Mouse (Mus musculus) forebrain, embryonic 10.5 days (tissue): ENCODE measurements around the gene Ppef2. TPM values are rescaled to one million over a fixed set of nuclear protein-coding genes. Genes with fewer than 3 reads are reported as not detected.
"Not testable (repeated sequence)": the region's sequence is repeated elsewhere in the genome, so short reads cannot be mapped to it uniquely, and the experiment has no call there.

Experiments used
- DNase-seq: peaks from one replicate; pipeline ENCODE4 v3.0.0-alpha.2; 2017; ENCODE audit warnings: low spot score; ENCODE audit errors: extremely low spot score
- H3K27ac ChIP-seq: fragments of 300-500 bp; sonication (generic); 2 replicates; pipeline ENCODE4 v1.5.1; 2016; ENCODE audit warnings: mild to moderate bottlenecking
- H3K27me3 ChIP-seq: fragments of 300-500 bp; sonication (generic); 2 replicates; pipeline ENCODE4 v1.6.1; 2016; ENCODE audit warnings: mild to moderate bottlenecking; ENCODE audit not compliant: poor library complexity, severe bottlenecking
- H3K36me3 ChIP-seq: fragments of 300-500 bp; sonication (generic); replicated peaks from 2 replicates; pipeline ENCODE4 v1.6.1; 2016; ENCODE audit warnings: mild to moderate bottlenecking, moderate library complexity
- H3K4me1 ChIP-seq: fragments of 300-500 bp; sonication (generic); 2 replicates; pipeline ENCODE4 v1.6.1; 2016
- H3K4me3 ChIP-seq: fragments of 300-500 bp; sonication (generic); 2 replicates; pipeline ENCODE4 v1.5.1; 2016; ENCODE audit warnings: mild to moderate bottlenecking, moderate library complexity
- H3K9me3 ChIP-seq: fragments of 300-500 bp; sonication (generic); 2 replicates; pipeline ENCODE4 v1.6.1; 2016; ENCODE audit warnings: mild to moderate bottlenecking, moderate library complexity
- WGBS: fragments of 180-500 bp; shearing (Covaris S2); methylation state at CpG from one replicate; pipeline ENCODE4 v1.1.7; 2016; 5-methylcytosine and 5-hydroxymethylcytosine counted together
- polyA plus RNA-seq: library from polyadenylated mRNA; unstranded; fragments of >200 nt; fragmentation: Nextera tagmentation; extraction: Ambion mirVana; gene quantifications from 2 replicates; pipeline ENCODE4 v1.2.1, GENCODE M21; 2016

Ppef2 gene
- polyA plus RNA-seq, 1 experiment from 2014 or later = not detected

DNA sequence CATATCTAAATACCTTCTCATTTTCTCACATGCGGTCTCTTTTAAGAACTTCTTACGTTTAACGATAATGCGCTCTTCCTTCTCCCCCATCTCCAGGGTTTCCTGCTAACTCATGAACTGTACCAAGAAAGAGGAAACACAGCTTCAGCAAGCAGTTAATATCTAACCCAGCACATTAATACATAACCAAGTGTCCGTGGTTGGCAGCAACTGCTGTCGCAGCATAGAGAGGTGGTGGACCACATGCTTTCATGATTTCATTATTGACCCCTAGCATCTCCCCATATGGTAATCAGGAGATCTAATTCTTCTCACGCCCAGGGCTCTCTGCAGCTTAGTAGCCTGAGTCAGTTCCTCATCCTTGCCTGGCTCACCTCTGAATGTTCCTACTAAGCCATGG is 50.9 kb downstream of the Ppef2 start:
- 95% methylated on average over 7 of the region's 7 CpGs for WGBS
- peaks cover 43% of the 10 kb centered on the region for H3K36me3 ChIP-seq
- no peak overlapping the region for H3K4me3 ChIP-seq
- no peak for DNase-seq
- H3K9me3 ChIP-seq = no peaks in the 10 kb centered on the region
- no peaks in the 10 kb centered on the region for H3K27me3 ChIP-seq
- no peak overlapping the region for H3K27ac ChIP-seq
- H3K4me1 ChIP-seq = no peaks in the 10 kb centered on the region

DNA sequence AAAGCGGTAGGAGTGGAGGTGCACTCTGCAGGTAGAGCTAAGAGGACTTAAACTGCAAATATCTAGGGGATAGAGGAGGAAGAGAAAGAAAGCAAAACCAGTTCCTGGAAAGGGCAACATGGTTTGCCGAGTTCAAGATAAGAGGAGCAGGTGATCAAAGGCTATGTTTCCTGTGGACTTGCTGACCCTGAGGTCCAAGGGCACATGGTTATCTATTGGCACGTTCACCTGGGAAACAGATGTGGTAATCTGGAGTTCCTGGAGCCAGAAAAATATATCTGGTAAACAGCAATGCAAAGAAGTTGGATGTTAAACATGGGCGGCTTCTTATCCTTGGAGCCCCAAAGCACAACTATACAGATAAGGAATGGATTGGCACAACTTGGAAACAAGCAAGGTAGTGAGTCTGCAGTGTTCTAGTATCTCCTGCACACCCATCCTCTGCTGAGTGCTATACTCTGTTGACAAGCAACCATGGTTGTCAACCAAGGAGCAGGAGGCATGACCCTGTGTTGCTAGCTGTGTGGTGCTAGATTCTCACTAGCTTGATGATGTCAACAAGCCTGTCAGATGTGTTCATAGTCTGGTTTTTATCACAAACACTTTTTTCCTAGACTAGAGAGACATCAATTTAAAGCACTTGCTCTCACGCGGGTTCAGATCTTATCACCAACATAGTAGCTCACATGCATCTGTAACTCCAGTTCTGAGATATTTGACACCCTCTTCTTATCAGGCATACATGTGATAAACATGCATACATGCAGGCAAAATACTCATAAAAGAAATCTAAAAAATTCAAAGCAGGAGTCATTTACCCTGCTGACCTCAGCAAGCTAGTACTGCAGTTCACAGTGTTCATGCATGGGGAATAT is 51.7 kb downstream of the Ppef2 start:
- Histone ChIP-seq H3K4me1 (no peaks in the 10 kb centered on the region), H3K9me3 (no peaks in the 10 kb centered on the region), H3K36me3 (peaks cover 51% of the 10 kb centered on the region), H3K27ac (no peak overlapping the region), H3K27me3 (no peaks in the 10 kb centered on the region), H3K4me3 (no peak overlapping the region)
- no peak for DNase-seq
- WGBS = 93% methylated on average over 6 of the region's 6 CpGs

DNA sequence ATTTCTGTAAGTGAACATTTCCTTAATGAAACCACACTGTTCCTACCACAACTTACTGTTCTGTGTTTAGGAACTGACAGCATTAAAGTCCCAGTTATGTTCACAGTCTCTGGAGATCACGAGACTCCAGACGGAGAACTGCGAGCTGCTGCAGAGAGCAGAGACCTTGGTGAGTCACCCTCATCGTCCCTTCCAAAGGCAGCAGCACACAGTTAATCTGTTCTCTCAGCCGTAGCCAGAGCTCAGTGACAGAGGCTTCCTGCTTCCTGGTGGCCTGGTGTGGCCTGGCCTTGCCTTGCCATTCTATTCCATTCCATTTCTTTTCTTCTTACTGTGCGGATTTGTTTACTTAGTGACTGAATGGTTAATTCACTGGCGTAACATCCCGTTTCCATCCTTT is 57.8 kb downstream of the Ppef2 start:
- H3K9me3 ChIP-seq = no peaks in the 10 kb centered on the region
- no peak for DNase-seq
- H3K36me3 ChIP-seq = peaks cover 96% of the 10 kb centered on the region
- 88% methylated on average over 8 of the region's 8 CpGs for WGBS
- H3K4me1 ChIP-seq = no peaks in the 10 kb centered on the region
- no peak overlapping the region for H3K27ac ChIP-seq
- H3K4me3 ChIP-seq = no peak overlapping the region
- no peaks in the 10 kb centered on the region for H3K27me3 ChIP-seq

DNA sequence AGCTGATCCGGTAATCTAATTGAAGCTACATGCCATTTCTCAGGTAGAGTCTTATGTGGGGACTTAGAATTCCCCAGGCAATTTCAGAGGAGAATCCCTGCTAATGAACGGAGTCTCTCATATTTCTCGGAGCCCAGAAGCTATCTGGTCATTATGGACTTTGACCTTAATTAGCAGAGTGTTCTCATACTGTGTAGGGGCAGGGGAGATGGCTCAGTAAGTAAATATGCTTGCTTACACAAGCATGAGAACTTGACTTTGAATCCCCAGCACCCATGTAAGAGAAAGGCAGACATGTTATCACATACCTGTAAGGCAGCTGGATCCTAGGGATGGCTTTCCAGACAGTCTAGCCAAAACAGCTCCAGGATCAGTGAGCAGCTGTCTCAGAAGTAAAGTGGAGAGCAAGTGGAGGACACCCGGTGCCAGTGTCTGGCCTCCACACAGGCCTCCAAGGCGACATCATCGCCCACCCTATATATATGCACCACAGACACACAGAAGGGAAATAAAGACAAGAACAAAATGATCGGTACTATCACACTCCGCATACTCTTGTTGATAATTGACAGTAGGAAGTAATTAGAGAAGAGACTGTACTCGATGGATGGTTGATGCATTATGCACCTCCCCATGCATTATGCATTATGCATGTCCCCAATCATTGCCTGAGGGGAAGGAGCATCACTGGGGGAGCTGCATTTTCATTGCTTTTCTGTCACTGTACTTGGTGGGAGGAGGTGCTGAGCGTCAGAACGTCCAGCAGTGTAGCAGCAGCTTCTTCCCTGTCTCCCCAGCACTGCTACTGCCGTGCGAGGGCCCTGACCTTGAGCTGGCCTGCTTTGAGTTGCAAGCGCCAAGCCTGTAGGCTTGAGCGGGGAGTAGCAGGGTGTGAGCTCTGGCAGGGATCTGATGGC is 58.9 kb downstream of the Ppef2 start:
- WGBS = 92% methylated on average over 15 of the region's 15 CpGs
- no peak overlapping the region for H3K27ac ChIP-seq
- DNase-seq = no peak

DNA sequence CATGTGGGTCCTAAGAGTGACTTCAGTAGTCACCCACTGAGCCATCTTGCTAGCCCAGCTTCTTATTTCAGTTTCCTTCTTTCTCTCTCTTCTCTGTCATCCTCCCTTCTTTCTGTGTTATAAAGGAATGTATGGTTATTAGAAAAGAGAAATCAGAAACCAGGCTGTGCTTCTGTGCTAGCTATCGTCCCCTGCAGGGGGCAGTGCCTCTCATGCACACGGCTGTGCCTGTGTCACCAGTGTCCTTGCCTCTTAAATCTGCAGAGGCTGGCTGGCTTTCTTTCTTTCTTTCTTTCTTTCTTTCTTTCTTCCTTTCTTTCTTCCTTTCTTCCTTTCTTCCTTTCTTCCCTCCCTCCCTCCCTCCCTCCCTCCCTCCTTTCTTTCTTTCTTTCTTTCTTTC is 60.4 kb downstream of the Ppef2 start:
- not testable (repeated sequence) for H3K9me3 ChIP-seq, H3K4me1 ChIP-seq, H3K27me3 ChIP-seq, DNase-seq, H3K27ac ChIP-seq, H3K4me3 ChIP-seq
- H3K36me3 ChIP-seq = peaks cover 89% of the 10 kb centered on the region
- WGBS = 64% methylated on average over 2 of the region's 2 CpGs

More for the DNA sequence above, 58.9 kb downstream of the Ppef2 start:
- H3K4me1 ChIP-seq = no peaks in the 10 kb centered on the region
- no peak overlapping the region for H3K4me3 ChIP-seq
- H3K27me3 ChIP-seq = no peaks in the 10 kb centered on the region
- peaks cover 96% of the 10 kb centered on the region for H3K36me3 ChIP-seq
- no peaks in the 10 kb centered on the region for H3K9me3 ChIP-seq

DNA sequence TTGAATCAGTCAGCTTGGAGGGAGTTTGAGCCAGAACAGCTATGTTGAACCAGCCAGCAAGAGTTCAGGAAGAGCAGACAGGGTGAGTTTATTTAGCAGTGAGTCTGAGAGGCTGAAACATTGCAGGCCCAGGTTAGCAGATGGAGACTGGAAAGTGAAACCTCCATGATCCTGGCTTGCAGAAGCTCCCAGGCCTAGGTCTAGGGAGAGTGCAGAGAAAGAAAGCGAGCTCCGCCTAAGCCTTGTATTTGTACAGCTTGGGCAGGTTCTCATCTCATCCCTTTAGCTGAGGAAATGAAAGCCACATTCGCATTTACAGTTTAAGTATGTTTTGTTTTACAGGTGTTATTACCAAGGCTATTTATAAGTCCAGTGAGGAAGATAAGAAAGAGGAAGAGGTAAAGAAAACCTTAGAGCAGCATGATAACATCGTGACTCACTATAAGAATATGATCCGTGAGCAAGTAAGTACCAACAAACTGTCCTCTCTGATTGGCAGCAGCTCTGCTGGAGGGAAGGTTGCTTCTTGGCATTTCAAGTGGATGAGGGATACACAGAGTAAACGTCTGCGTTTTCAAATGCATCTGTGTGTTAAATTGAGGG is 67.1 kb downstream of the Ppef2 start:
- H3K9me3 ChIP-seq = peaks cover 8% of the 10 kb centered on the region; the same call in 1 of the 2 replicates
- peaks cover 79% of the 10 kb centered on the region for H3K36me3 ChIP-seq
- H3K27ac ChIP-seq = no peak overlapping the region
- H3K4me1 ChIP-seq = peaks cover 3% of the 10 kb centered on the region; the same call in 1 of the 2 replicates
- H3K4me3 ChIP-seq = no peak overlapping the region
- DNase-seq = no peak
- 96% methylated on average over 7 of the region's 7 CpGs for WGBS
- H3K27me3 ChIP-seq = no peaks in the 10 kb centered on the region

DNA sequence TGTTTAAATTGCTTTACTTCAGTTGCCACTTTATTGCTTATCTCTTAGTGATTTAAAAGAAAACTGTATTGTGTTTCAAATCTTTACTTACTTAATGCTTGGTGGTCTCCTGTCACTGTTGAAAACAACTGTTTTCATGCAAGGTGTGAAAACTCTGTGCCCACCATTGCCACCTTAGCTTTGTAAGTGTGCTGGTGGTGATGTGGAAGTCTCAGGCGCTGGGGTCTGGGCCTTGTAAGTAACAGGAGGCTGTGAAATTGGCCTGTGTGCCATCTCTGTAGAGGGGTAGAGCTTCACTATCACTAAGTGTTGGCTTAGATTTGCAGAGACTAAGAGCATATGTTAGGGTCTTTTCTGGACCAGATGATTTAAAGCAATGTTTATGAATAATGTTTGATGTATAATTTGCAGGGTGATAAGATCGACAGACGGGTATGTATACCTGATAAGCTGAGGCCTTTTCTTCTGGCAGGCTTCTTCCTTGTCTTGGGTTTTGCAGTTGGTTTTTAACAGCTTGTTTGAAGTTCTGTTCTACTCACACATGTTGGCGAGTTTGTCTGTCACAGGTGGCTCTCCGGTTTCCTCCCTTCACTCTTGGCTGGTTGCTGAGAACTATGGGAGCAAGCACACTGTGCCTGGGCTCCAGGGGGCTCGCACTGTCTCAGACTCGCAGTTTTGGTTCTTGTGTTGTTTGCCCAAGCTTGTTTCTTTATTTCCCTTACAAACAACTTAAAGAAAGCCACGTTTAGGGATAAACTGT is 72.8 kb downstream of the Ppef2 start:
- no peak for DNase-seq
- WGBS = 90% methylated on average over 8 of the region's 8 CpGs
- H3K27me3 ChIP-seq = no peaks in the 10 kb centered on the region
- H3K9me3 ChIP-seq = peaks cover under 1% of the 10 kb centered on the region; the same call in 1 of the 2 replicates
- peaks cover 78% of the 10 kb centered on the region for H3K36me3 ChIP-seq
- H3K4me1 ChIP-seq = peaks cover 3% of the 10 kb centered on the region; the same call in 1 of the 2 replicates
- H3K27ac ChIP-seq = no peak overlapping the region
- H3K4me3 ChIP-seq = no peak overlapping the region

Other genes with a start within 250 kb of the Ppef2 start
- gene Cdkl2, start 212.4 kb downstream of the Ppef2 start, polyA plus RNA-seq = 0.15 and 0.35 TPM in 2 replicates
- 278 and 287 TPM in 2 replicates for gene G3bp2, start 172.6 kb downstream of the Ppef2 start, polyA plus RNA-seq
- 37.0 and 38.8 TPM in 2 replicates for gene Uso1, start 118.3 kb downstream of the Ppef2 start, polyA plus RNA-seq
- not detected in 2 replicates for gene U90926, start 40.9 kb downstream of the Ppef2 start, polyA plus RNA-seq
- 2.6 and 3.3 TPM in 2 replicates for gene Naaa, start 21.9 kb upstream of the Ppef2 start, polyA plus RNA-seq
- 59.4 and 63.0 TPM in 2 replicates for gene Sdad1, start 54.2 kb upstream of the Ppef2 start, polyA plus RNA-seq
- gene Cxcl9, start 71.8 kb upstream of the Ppef2 start, polyA plus RNA-seq = not detected in 2 replicates
- 0.48 and 1.2 TPM in 2 replicates for gene Art3, start 75.5 kb upstream of the Ppef2 start, polyA plus RNA-seq
- 0.33 TPM in 1 of 2 replicates, not detected in the other for gene Cxcl10, start 92.6 kb upstream of the Ppef2 start, polyA plus RNA-seq
- 75.1 and 75.8 TPM in 2 replicates for gene Nup54, start 178.9 kb upstream of the Ppef2 start, polyA plus RNA-seq